Mouse (Mus musculus) forebrain, embryonic 14.5 days (tissue): ENCODE measurements at regions not wholly inside any gene's neighbourhood (a gene's known extent, or its start where the extent isn't known, plus 50 kb on each side); places are given as distances from the start of the nearest gene placed in this dataset.
A peak's percentile ranks its signal among the peaks of the same experiment; 100 is the strongest.

Experiments used
- ATAC-seq: fragments of 200-750 bp; cut with Nextera tagmentation; 2 replicates; pipeline ENCODE4 v1.8.0; 2017; ENCODE audit warnings: mild to moderate bottlenecking, moderate library complexity
- DNase-seq: peaks from one replicate; pipeline ENCODE4 v3.0.0-alpha.2; 2015; ENCODE audit warnings: low spot score
- H3K27ac ChIP-seq: fragments of 300-500 bp; sonication (generic); 2 replicates; pipeline ENCODE4 v1.5.1; 2014; ENCODE audit warnings: low read depth, mild to moderate bottlenecking, control low read depth, low read length, moderate library complexity
- H3K27me3 ChIP-seq: fragments of 300-500 bp; sonication (generic); replicated peaks from 2 replicates; pipeline ENCODE4 v1.6.1; 2014; ENCODE audit warnings: low read length, control low read depth, mixed read lengths; ENCODE audit not compliant: control insufficient read depth, insufficient read depth
- H3K36me3 ChIP-seq: fragments of 300-500 bp; sonication (generic); 2 replicates; pipeline ENCODE4 v1.6.1; 2014; ENCODE audit warnings: low read length, control low read depth; ENCODE audit not compliant: control insufficient read depth, insufficient read depth
- H3K4me1 ChIP-seq: fragments of 300-500 bp; sonication (generic); 2 replicates; pipeline ENCODE4 v1.6.1; 2014; ENCODE audit warnings: antibody characterized with exemption, low read length, control low read depth; ENCODE audit not compliant: control insufficient read depth, insufficient read depth
- H3K4me2 ChIP-seq: fragments of 300-500 bp; sonication (generic); 2 replicates; pipeline ENCODE4 v1.6.1; 2014; ENCODE audit warnings: mild to moderate bottlenecking, control low read depth, low read length
- H3K4me3 ChIP-seq: fragments of 300-500 bp; sonication (generic); 2 replicates; pipeline ENCODE4 v1.5.1; 2014; ENCODE audit warnings: low read depth, low read length, control low read depth
- H3K9ac ChIP-seq: fragments of 300-500 bp; sonication (generic); 2 replicates; pipeline ENCODE4 v1.6.1; 2014; ENCODE audit warnings: mild to moderate bottlenecking, low read length, control low read depth, moderate library complexity
- H3K9me3 ChIP-seq: fragments of 300-500 bp; sonication (generic); replicated peaks from 2 replicates; pipeline ENCODE4 v1.6.1; 2016; ENCODE audit warnings: low read length, control low read depth, mixed read lengths; ENCODE audit not compliant: control insufficient read depth
- WGBS: fragments of 180-500 bp; shearing (Covaris S2); extraction: QIAGEN DNeasy Blood & Tissue Kit; methylation state at CpG from one replicate; pipeline ENCODE4 v1.1.7; 2014; 5-methylcytosine and 5-hydroxymethylcytosine counted together

DNA sequence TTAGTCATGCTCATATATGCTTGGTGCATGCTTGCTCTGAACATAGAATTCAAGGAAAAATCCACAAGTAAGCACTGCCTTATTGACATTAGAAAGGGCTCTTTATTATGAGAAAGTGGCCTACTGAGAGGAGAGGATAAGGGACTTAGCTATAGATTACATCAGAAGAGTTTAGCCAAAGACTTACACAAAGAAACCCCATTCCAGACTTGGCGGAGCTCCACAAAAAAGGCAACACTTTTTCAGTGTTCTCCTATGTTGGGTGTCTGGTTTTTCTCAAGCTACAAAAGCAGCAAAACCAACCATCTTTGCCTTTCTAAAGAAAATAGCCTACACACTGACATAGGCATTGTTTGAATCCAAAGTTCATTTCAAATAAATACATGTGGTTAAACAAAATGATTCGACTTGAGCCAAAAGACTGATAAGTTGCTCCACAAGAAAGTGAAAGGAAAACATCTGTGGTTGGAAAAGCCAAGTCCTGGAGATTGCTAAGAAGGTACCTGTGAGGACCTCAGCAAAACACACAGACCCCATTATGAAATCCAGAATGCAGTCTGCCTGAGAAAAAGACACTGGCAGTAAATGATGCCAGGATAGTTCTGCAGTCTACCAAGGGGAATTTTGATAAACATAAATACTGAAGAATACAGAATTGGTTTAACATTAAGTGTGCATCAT, 648.3 kb upstream of the Impad1 start:
- DNase-seq (peak; percentile 9), ATAC-seq (no peak)
- Histone ChIP-seq H3K4me3 (no peak overlapping the region), H3K27me3 (no peaks in the 10 kb centered on the region), H3K9me3 (no peaks in the 10 kb centered on the region), H3K4me1 (no peaks in the 10 kb centered on the region), H3K36me3 (no peaks in the 10 kb centered on the region), H3K9ac (no peak overlapping the region), H3K4me2 (no peak overlapping the region), H3K27ac (no peak overlapping the region)
- 58% methylated on average over 2 of the region's 2 CpGs for WGBS

DNA sequence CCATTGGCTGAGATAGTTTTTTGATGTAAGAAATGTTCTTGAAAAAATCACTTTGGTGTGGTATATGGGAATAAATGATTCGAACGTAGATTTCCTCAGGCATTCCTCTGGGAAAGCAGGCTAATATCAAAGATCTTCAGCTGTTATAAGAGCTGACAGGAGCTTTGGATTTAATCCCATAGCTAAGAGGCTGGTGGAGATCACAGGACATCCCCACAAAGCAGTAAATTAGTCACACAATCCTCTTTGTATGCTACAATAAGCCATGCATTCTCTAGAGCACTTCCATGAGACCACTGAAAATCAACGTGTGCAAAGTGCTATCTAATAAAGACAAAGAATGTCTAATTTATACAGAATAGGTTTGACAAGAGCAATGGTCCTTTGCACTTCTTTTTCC, 643.9 kb upstream of the Impad1 start:
- ATAC-seq: no peak
- H3K9ac ChIP-seq: no peak overlapping the region
- DNase-seq: no peak
- no peaks in the 10 kb centered on the region for H3K36me3 ChIP-seq
- no peaks in the 10 kb centered on the region for H3K4me1 ChIP-seq
- no peak overlapping the region for H3K27ac ChIP-seq
- 25% methylated on average over 3 of the region's 3 CpGs for WGBS
- no peaks in the 10 kb centered on the region for H3K9me3 ChIP-seq
- H3K27me3 ChIP-seq: no peaks in the 10 kb centered on the region
- no peak overlapping the region for H3K4me2 ChIP-seq
- H3K4me3 ChIP-seq: no peak overlapping the region
